Mouse (Mus musculus) neural tube, embryonic 13.5 days (tissue): Measurements from ENCODE around the gene Abcb8. TPM values are rescaled to one million over a fixed set of nuclear protein-coding genes. Genes with fewer than 3 reads are reported as not detected.

Experiments used
- ATAC-seq: fragments of 200-750 bp; cut with Nextera tagmentation; 2 replicates; pipeline ENCODE4 v1.8.0; 2017; ENCODE audit warnings: low read depth, mild to moderate bottlenecking, moderate TSS enrichment, moderate library complexity
- H3K27ac ChIP-seq: fragments of 300-500 bp; sonication (generic); replicated peaks from 2 replicates; pipeline ENCODE4 v1.5.1; 2015; ENCODE audit warnings: moderate library complexity, mild to moderate bottlenecking, inconsistent platforms
- H3K27me3 ChIP-seq: fragments of 300-500 bp; sonication (generic); 2 replicates; pipeline ENCODE4 v1.6.1; 2015; ENCODE audit warnings: mild to moderate bottlenecking, inconsistent platforms
- H3K36me3 ChIP-seq: fragments of 300-500 bp; sonication (generic); 2 replicates; pipeline ENCODE4 v1.6.1; 2015; ENCODE audit warnings: mild to moderate bottlenecking, inconsistent platforms
- H3K4me1 ChIP-seq: fragments of 300-500 bp; sonication (generic); replicated peaks from 2 replicates; pipeline ENCODE4 v1.6.1; 2015; ENCODE audit warnings: inconsistent platforms
- H3K4me2 ChIP-seq: fragments of 300-500 bp; sonication (generic); 2 replicates; pipeline ENCODE4 v1.6.1; 2015; ENCODE audit warnings: inconsistent platforms, mild to moderate bottlenecking, moderate library complexity
- H3K4me3 ChIP-seq: fragments of 300-500 bp; sonication (generic); 2 replicates; pipeline ENCODE4 v1.5.1; 2015; ENCODE audit warnings: mild to moderate bottlenecking, inconsistent platforms
- H3K9ac ChIP-seq: fragments of 300-500 bp; sonication (generic); 2 replicates; pipeline ENCODE4 v1.6.1; 2015; ENCODE audit warnings: moderate library complexity, mild to moderate bottlenecking, inconsistent platforms
- H3K9me3 ChIP-seq: fragments of 300-500 bp; sonication (generic); 2 replicates; pipeline ENCODE4 v1.6.1; 2016; ENCODE audit warnings: inconsistent platforms
- WGBS: fragments of 180-500 bp; shearing (Covaris S2); methylation state at CpG from one replicate; pipeline ENCODE4 v1.1.7; 2015; 5-methylcytosine and 5-hydroxymethylcytosine counted together
- polyA plus RNA-seq: library from polyadenylated mRNA; unstranded; fragments of >200 nt; fragmentation: Nextera tagmentation; extraction: Ambion mirVana; gene quantifications from 2 replicates; pipeline ENCODE4 v1.2.1, GENCODE M21; 2015

Abcb8 gene
- polyA plus RNA-seq, 1 experiment from 2014 or later = 46.7 TPM

GRCm38 (mm10) chr5:24352251-24352859, 41.1 kb upstream of the Abcb8 start:
- Histone ChIP-seq H3K36me3 (no peaks in the 10 kb centered on the region), H3K27me3 (peaks cover 17% of the 10 kb centered on the region), H3K4me1 (peaks cover 73% of the 10 kb centered on the region), H3K4me2 (peak overlapping the region; percentile 98), H3K27ac (peak overlapping the region; percentile 99), H3K9ac (peak overlapping the region; percentile 91), H3K4me3 (peak overlapping the region; percentile 75), H3K9me3 (no peaks in the 10 kb centered on the region)
- WGBS = 1% methylated on average over 24 of the region's 24 CpGs
- ATAC-seq = peak; percentile 32

- Histone ChIP-seq H3K27me3 (peaks cover 17% of the 10 kb centered on the region), H3K4me1 (peaks cover 64% of the 10 kb centered on the region), H3K9me3 (no peaks in the 10 kb centered on the region), H3K9ac (no peak overlapping the region), H3K4me3 (no peak overlapping the region), H3K27ac (peak overlapping the region; percentile 99), H3K36me3 (no peaks in the 10 kb centered on the region), H3K4me2 (no peak overlapping the region)
- no peak for ATAC-seq
- WGBS = 29% methylated on average over 4 of the region's 4 CpGs
Observed at GRCm38 (mm10) chr5:24353327-24353726, 40.1 kb upstream of the Abcb8 start.

GRCm38 (mm10) chr5:24356764-24357163, 36.7 kb upstream of the Abcb8 start:
- WGBS = 47% methylated on average over 4 of the region's 4 CpGs
- no peaks in the 10 kb centered on the region for H3K27me3 ChIP-seq
- H3K27ac ChIP-seq = peak overlapping the region; percentile 33; the same call in 1 of the 2 replicates
- H3K4me3 ChIP-seq = no peak overlapping the region
- H3K9ac ChIP-seq = no peak overlapping the region
- ATAC-seq = no peak
- peaks cover 45% of the 10 kb centered on the region for H3K4me1 ChIP-seq
- H3K4me2 ChIP-seq = no peak overlapping the region
- no peaks in the 10 kb centered on the region for H3K9me3 ChIP-seq
- no peaks in the 10 kb centered on the region for H3K36me3 ChIP-seq

GRCm38 (mm10) chr5:24357461-24357860, 36.0 kb upstream of the Abcb8 start:
- WGBS = 15% methylated on average over 7 of the region's 7 CpGs
- no peaks in the 10 kb centered on the region for H3K27me3 ChIP-seq
- H3K36me3 ChIP-seq = no peaks in the 10 kb centered on the region
- no peak overlapping the region for H3K27ac ChIP-seq
- H3K9ac ChIP-seq = no peak overlapping the region
- H3K4me1 ChIP-seq = peaks cover 38% of the 10 kb centered on the region
- H3K4me3 ChIP-seq = no peak overlapping the region
- no peaks in the 10 kb centered on the region for H3K9me3 ChIP-seq
- no peak for ATAC-seq
- H3K4me2 ChIP-seq = no peak overlapping the region

GRCm38 (mm10) chr5:24360792-24361454, 32.5 kb upstream of the Abcb8 start:
- Histone ChIP-seq H3K9me3 (no peaks in the 10 kb centered on the region), H3K4me3 (no peak overlapping the region), H3K4me2 (no peak overlapping the region), H3K27ac (peak overlapping the region; percentile 46; the same call in 1 of the 2 replicates), H3K27me3 (no peaks in the 10 kb centered on the region), H3K36me3 (no peaks in the 10 kb centered on the region), H3K4me1 (peaks cover 15% of the 10 kb centered on the region), H3K9ac (no peak overlapping the region)
- ATAC-seq = peak; percentile 60
- WGBS = under 1% methylated on average over 7 of the region's 7 CpGs

GRCm38 (mm10) chr5:24363467-24363866, 30.0 kb upstream of the Abcb8 start:
- H3K27me3 ChIP-seq = no peaks in the 10 kb centered on the region
- H3K4me2 ChIP-seq = no peak overlapping the region
- no peak for ATAC-seq
- WGBS = 78% methylated on average over 2 of the region's 2 CpGs
- no peak overlapping the region for H3K9ac ChIP-seq
- no peaks in the 10 kb centered on the region for H3K9me3 ChIP-seq
- peaks cover 10% of the 10 kb centered on the region for H3K4me1 ChIP-seq
- H3K36me3 ChIP-seq = no peaks in the 10 kb centered on the region
- no peak overlapping the region for H3K27ac ChIP-seq
- no peak overlapping the region for H3K4me3 ChIP-seq

GRCm38 (mm10) chr5:24364061-24364460, 29.4 kb upstream of the Abcb8 start:
- no peak for ATAC-seq
- no peak overlapping the region for H3K27ac ChIP-seq
- 56% methylated on average over 3 of the region's 3 CpGs for WGBS
- no peaks in the 10 kb centered on the region for H3K36me3 ChIP-seq
- H3K4me2 ChIP-seq = no peak overlapping the region
- H3K4me3 ChIP-seq = no peak overlapping the region
- H3K9me3 ChIP-seq = no peaks in the 10 kb centered on the region
- H3K4me1 ChIP-seq = peaks cover 10% of the 10 kb centered on the region
- H3K27me3 ChIP-seq = no peaks in the 10 kb centered on the region
- no peak overlapping the region for H3K9ac ChIP-seq

- H3K4me1 ChIP-seq = peaks cover 7% of the 10 kb centered on the region
- H3K36me3 ChIP-seq = no peaks in the 10 kb centered on the region
- 0 out of 2 replicates have a peak within 1 kb of the TSS, but pooled peaks have one; percentile 33 for H3K27ac ChIP-seq
- ATAC-seq = no peak
- 35% methylated on average over 12 of the region's 12 CpGs for WGBS
- no peaks in the 10 kb centered on the region for H3K9me3 ChIP-seq
- no peaks in the 10 kb centered on the region for H3K27me3 ChIP-seq
- H3K4me3 ChIP-seq = peak within 1 kb of the TSS; percentile 21
- no peak within 1 kb of the TSS for H3K9ac ChIP-seq
- H3K4me2 ChIP-seq = peak within 1 kb of the TSS; percentile 16; the same call in 1 of the 2 replicates
Observed at GRCm38 (mm10) chr5:24364508-24364907, 29.0 kb upstream of the Abcb8 start, which contains the start of gene Nos3. Gene Nos3, plus strand, starts transcription at chr5:24364810.

- H3K36me3 ChIP-seq = no peaks in the 10 kb centered on the region
- H3K4me2 ChIP-seq = peak overlapping the region; percentile 16; the same call in 1 of the 2 replicates
- no peak overlapping the region for H3K9ac ChIP-seq
- 0 out of 2 replicates have a peak overlapping the region, but pooled peaks have one; percentile 33 for H3K27ac ChIP-seq
- H3K9me3 ChIP-seq = no peaks in the 10 kb centered on the region
- 92% methylated on average over 10 of the region's 10 CpGs for WGBS
- no peaks in the 10 kb centered on the region for H3K27me3 ChIP-seq
- H3K4me1 ChIP-seq = peaks cover 7% of the 10 kb centered on the region
- H3K4me3 ChIP-seq = peak overlapping the region; percentile 21
- no peak for ATAC-seq
Observed at GRCm38 (mm10) chr5:24364963-24365362, 28.5 kb upstream of the Abcb8 start.

GRCm38 (mm10) chr5:24365528-24365927, 27.9 kb upstream of the Abcb8 start:
- 57% methylated on average over 5 of the region's 5 CpGs for WGBS
- peaks cover 6% of the 10 kb centered on the region for H3K4me1 ChIP-seq
- no peak overlapping the region for H3K9ac ChIP-seq
- H3K36me3 ChIP-seq = no peaks in the 10 kb centered on the region
- H3K4me3 ChIP-seq = peak overlapping the region; percentile 21; the same call in 1 of the 2 replicates
- peak overlapping the region; percentile 16; the same call in 1 of the 2 replicates for H3K4me2 ChIP-seq
- H3K27ac ChIP-seq = 0 out of 2 replicates have a peak overlapping the region, but pooled peaks have one; percentile 28
- H3K9me3 ChIP-seq = no peaks in the 10 kb centered on the region
- no peaks in the 10 kb centered on the region for H3K27me3 ChIP-seq
- ATAC-seq = no peak

- Histone ChIP-seq H3K27me3 (no peaks in the 10 kb centered on the region), H3K9me3 (no peaks in the 10 kb centered on the region), H3K4me3 (no peak overlapping the region), H3K4me1 (no peaks in the 10 kb centered on the region), H3K4me2 (no peak overlapping the region), H3K27ac (no peak overlapping the region), H3K9ac (no peak overlapping the region), H3K36me3 (no peaks in the 10 kb centered on the region)
- 87% methylated on average over 9 of the region's 9 CpGs for whole genome bisulfite sequencing
- ATAC-seq = no peak
Observed at GRCm38 (mm10) chr5:24366426-24366825, 27.0 kb upstream of the Abcb8 start.

- H3K4me3 ChIP-seq = no peak overlapping the region
- H3K4me2 ChIP-seq = no peak overlapping the region
- ATAC-seq = no peak
- no peaks in the 10 kb centered on the region for H3K36me3 ChIP-seq
- no peak overlapping the region for H3K9ac ChIP-seq
- 82% methylated on average over 9 of the region's 9 CpGs for WGBS
- H3K27ac ChIP-seq = no peak overlapping the region
- no peaks in the 10 kb centered on the region for H3K9me3 ChIP-seq
- no peaks in the 10 kb centered on the region for H3K4me1 ChIP-seq
- H3K27me3 ChIP-seq = no peaks in the 10 kb centered on the region
Observed at GRCm38 (mm10) chr5:24369767-24370166, 23.7 kb upstream of the Abcb8 start.
